Mouse (Mus musculus) liver, postnatal 0 days (tissue): ENCODE data around the gene Pqlc3.

ENCODE experiments used
- CTCF ChIP-seq: sonication (generic); IDR thresholded peaks from 2 replicates; pipeline ENCODE4 v1.5.1; 2016; ENCODE audit warnings: antibody characterized with exemption, low read depth
- EP300 ChIP-seq: IDR thresholded peaks from 2 replicates; pipeline ENCODE4 v1.6.1; 2016; ENCODE audit warnings: antibody characterized with exemption, low read depth, mild to moderate bottlenecking

DNA sequence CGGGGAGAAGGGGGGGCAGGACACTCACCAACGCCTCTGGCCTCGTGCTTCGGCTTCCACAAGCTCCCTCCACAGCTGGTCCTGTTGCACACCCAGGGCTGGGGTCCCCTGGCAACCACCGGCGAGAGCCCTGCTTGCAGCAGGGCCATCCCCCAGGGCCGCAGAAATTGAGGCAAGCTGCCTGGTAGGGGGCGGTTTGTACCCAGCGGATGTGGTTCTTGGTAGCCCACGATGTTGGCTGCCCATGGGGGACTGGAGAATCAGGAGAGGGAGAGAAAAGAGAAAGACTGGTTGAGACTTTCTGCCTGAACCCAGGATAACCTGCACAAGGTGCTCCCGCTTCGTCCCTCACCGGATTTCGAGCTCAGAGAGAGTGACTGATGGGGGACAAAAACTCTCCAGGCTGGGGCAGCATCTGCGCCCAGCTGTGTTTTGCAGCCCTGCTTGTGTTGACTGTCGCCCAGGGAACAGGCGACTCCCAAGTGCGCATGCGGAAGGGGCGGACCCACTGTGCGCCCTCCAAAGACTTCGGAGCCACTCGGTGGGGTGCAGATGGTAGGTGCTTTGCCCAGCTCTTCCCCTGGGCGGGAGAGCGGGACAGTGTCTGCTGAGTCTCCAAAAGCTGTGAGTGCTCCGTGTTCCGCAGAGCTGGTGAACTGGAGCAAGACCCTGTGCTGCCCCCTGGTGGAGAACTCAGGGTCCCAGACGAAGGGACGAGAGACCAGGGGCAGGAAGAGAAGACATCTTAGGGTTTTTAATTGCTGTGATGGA, 11.1 kb upstream of the Pqlc3 start, which contains the start of gene 2410004P03Rik:
- TF ChIP-seq CTCF: peak; percentile 96
- no peak for TF ChIP-seq EP300
